Mouse (Mus musculus) megakaryocyte progenitor cell, adult 5-6 weeks (primary cell): Measurements from ENCODE around the gene Ccl28. TPM values are rescaled to one million over a fixed set of nuclear protein-coding genes. Genes with fewer than 3 reads are reported as not detected.
A peak's percentile ranks its signal among the peaks of the same experiment; 100 is the strongest.
"Not testable (repeated sequence)": the region's sequence is repeated elsewhere in the genome, so short reads cannot be mapped to it uniquely, and the experiment has no call there.

ENCODE experiments used
- ATAC-seq: replicated peaks from 2 replicates; pipeline ENCODE4 v1.8.0; 2016; ENCODE audit warnings: mild to moderate bottlenecking, moderate TSS enrichment, inconsistent platforms; ENCODE audit not compliant: poor library complexity
- total RNA-seq, 2 experiments: library from RNA; stranded (forward) in 1 of 2; stranded (reverse) in 1 of 2; fragments of 157-497, 149-512 nt in 1 of 2; fragments of 200-1000 nt in 1 of 2; gene quantifications; 2 replicates each; pipeline versions ENCODE4 v1.2.3 to v1.2.4; 2015 to 2017

The Ccl28 gene
- 0.12 and 0.22 TPM in 2 replicates for total RNA-seq (2015)
- 0.27 and 0.67 TPM in 2 replicates for total RNA-seq (2017)

GRCm38 (mm10) chr13:119623634-119624033 is at the start of gene Ccl28:
Ccl28 (plus strand) TSS chr13:119623819.
- no peak for ATAC-seq

- peak; percentile 40 for ATAC-seq
Measured at GRCm38 (mm10) chr13:119596321-119597211, 27.1 kb upstream of the Ccl28 start.

- ATAC-seq = not testable (repeated sequence)
Measured at GRCm38 (mm10) chr13:119598466-119598865, 25.2 kb upstream of the Ccl28 start.

GRCm38 (mm10) chr13:119599066-119599465 is 24.6 kb upstream of the Ccl28 start:
- ATAC-seq = not testable (repeated sequence)

GRCm38 (mm10) chr13:119599498-119599897 is 24.1 kb upstream of the Ccl28 start:
- not testable (repeated sequence) for ATAC-seq

GRCm38 (mm10) chr13:119600166-119600565 is 23.5 kb upstream of the Ccl28 start:
- ATAC-seq = 0 out of 2 replicates have a peak, but pooled peaks have one; percentile 21

- ATAC-seq = not testable (repeated sequence)
Measured at GRCm38 (mm10) chr13:119602688-119603331, 20.8 kb upstream of the Ccl28 start.

- ATAC-seq = peak; percentile 21
Measured at GRCm38 (mm10) chr13:119603890-119604289, 19.7 kb upstream of the Ccl28 start.

- ATAC-seq = not testable (repeated sequence)
Measured at GRCm38 (mm10) chr13:119604322-119604721, 19.3 kb upstream of the Ccl28 start.

- ATAC-seq = no peak
Measured at GRCm38 (mm10) chr13:119618841-119619240, 4.8 kb upstream of the Ccl28 start.

- no peak for ATAC-seq
Measured at GRCm38 (mm10) chr13:119619735-119620134, 3.9 kb upstream of the Ccl28 start.

GRCm38 (mm10) chr13:119625952-119626351 is 2.3 kb downstream of the Ccl28 start:
- peak; percentile 91 for ATAC-seq

GRCm38 (mm10) chr13:119631482-119632155 is 8.0 kb downstream of the Ccl28 start:
- peak; percentile 100 for ATAC-seq

- ATAC-seq = no peak
Measured at GRCm38 (mm10) chr13:119632156-119632548, 8.5 kb downstream of the Ccl28 start.

GRCm38 (mm10) chr13:119635496-119635895 is 11.9 kb downstream of the Ccl28 start:
- no peak for ATAC-seq

GRCm38 (mm10) chr13:119637837-119638236 is 14.2 kb downstream of the Ccl28 start:
- ATAC-seq = no peak

GRCm38 (mm10) chr13:119638449-119638848 is 14.8 kb downstream of the Ccl28 start:
- ATAC-seq = no peak

- ATAC-seq = peak; percentile 74
Measured at GRCm38 (mm10) chr13:119639302-119639701, 15.7 kb downstream of the Ccl28 start.

GRCm38 (mm10) chr13:119640504-119640903 is 16.9 kb downstream of the Ccl28 start:
- ATAC-seq = peak; percentile 87

- ATAC-seq = no peak
Measured at GRCm38 (mm10) chr13:119641145-119641544, 17.5 kb downstream of the Ccl28 start.

GRCm38 (mm10) chr13:119644769-119645168 is 21.1 kb downstream of the Ccl28 start:
- ATAC-seq = no peak
